Mouse (Mus musculus): ENCODE measurements around the gene Cav3.
A peak's percentile ranks its signal among the peaks of the same experiment; 100 is the strongest.

Gene Cav3

GRCm38 (mm10) chr6:112495219-112495618 lies 35.9 kb downstream of the Cav3 start:
- DNase-seq: peak in 1 of 2 experiments; percentile 34

GRCm38 (mm10) chr6:112496291-112497060 lies 37.2 kb downstream of the Cav3 start:
- peak; percentile 82 to 86 for DNase-seq

GRCm38 (mm10) chr6:112497456-112497855 lies 38.2 kb downstream of the Cav3 start:
- no peak for DNase-seq

GRCm38 (mm10) chr6:112498716-112499115 lies 39.4 kb downstream of the Cav3 start:
- peak in 1 of 2 experiments; percentile 41 for DNase-seq

- peak; percentile 63 to 74 for DNase-seq
Measured at GRCm38 (mm10) chr6:112499456-112499855, 40.2 kb downstream of the Cav3 start.

GRCm38 (mm10) chr6:112501156-112501555 lies 41.9 kb downstream of the Cav3 start:
- peak; percentile 64 to 82 for DNase-seq

- no peak for DNase-seq
Measured at GRCm38 (mm10) chr6:112507617-112508016, 48.3 kb downstream of the Cav3 start.

- no peak for DNase-seq
Measured at GRCm38 (mm10) chr6:112509590-112510131, 50.4 kb downstream of the Cav3 start.

- DNase-seq: no peak
Measured at GRCm38 (mm10) chr6:112510346-112510745, 51.0 kb downstream of the Cav3 start.

- DNase-seq: no peak
Measured at GRCm38 (mm10) chr6:112514591-112514990, 55.3 kb downstream of the Cav3 start.

GRCm38 (mm10) chr6:112516496-112516895 lies 57.2 kb downstream of the Cav3 start:
- no peak for DNase-seq

GRCm38 (mm10) chr6:112517572-112517971 lies 58.3 kb downstream of the Cav3 start:
- DNase-seq: no peak

GRCm38 (mm10) chr6:112517991-112518390 lies 58.7 kb downstream of the Cav3 start:
- no peak for DNase-seq
